Mouse (Mus musculus): ENCODE measurements around the gene Fmc1. TPM values are rescaled to one million over a fixed set of nuclear protein-coding genes. Genes with fewer than 3 reads are reported as not detected.
A peak's percentile ranks its signal among the peaks of the same experiment; 100 is the strongest.

Gene Fmc1
- 102 and 109 TPM in 2 replicates for polyA plus RNA-seq (2014; fragmentation: Nextera tagmentation; extraction: Ambion mirVana)

DNA sequence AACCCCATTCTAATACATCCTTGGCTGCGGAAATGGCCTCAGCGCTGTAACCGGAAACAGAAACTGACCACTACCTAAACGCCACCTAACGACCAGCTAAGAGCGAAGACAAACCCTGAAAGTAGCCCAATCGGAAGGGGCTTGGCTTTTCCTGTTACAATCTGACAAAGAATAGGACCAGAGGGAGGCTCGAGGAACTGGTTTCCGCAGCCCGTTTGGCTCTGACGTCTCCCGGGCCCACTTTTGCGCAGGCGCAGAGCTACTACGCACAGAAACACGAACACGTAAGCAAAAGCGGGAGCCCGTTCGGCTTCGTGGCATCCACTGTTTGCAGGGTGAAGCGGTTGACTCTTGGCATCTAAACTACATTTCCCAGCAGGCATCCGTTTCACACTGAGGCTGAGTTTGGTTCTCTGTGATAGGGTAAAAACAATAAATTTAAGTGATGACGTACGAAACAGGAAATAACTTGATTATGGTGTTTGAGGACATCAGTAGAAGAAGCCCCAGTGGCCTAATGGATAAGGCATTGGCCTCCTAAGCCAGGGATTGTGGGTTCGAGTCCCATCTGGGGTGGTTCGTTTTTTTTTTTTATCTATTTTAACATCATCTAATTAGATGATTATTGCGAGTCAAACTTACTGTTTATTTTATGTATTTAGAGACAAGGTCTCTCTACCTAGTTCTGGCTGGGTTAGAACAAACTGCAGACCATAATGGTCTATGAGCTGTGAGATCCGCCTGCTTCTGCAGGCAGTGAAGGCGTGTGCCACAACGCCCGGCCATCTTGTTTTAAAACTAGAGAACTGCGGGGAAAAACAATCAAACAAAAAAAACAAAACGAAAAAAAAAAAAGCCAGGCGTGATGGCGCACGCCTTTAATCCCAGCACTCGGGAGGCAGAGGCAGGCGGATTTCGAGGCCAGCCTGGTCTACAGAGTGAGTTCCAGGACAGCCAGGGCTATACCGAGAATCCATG is at the start of gene Fmc1:
Gene Fmc1, plus strand, starts transcription at position 75 of the 978 bp plus-strand sequence.
- Histone ChIP-seq H3K4me2 (peak within 1 kb of the TSS; percentile 74), H3K9me3 (ENCODE audit: low read depth, low read length) (no peaks in the 10 kb centered on the region), H3K27me3 (ENCODE audit: insufficient read depth, low read length) (no peaks in the 10 kb centered on the region), H3K27ac (ENCODE audit: low read depth) (peak within 1 kb of the TSS; percentile 99), H3K4me1 (ENCODE audit: insufficient read depth) (0 out of 2 replicates have a peak, but pooled peaks cover 4% of the 10 kb centered on the region), H3K4me3 (ENCODE audit: low read depth, low read length) (peak within 1 kb of the TSS; percentile 82), H3K9ac (peak within 1 kb of the TSS; percentile 89), H3K36me3 (ENCODE audit: insufficient read depth) (no peaks in the 10 kb centered on the region)
- peak; percentile 60 for TF ChIP-seq CTCF (IDR thresholded peaks at IDR 0.05; ENCODE audit: low read depth)
- WGBS, result 4% methylated on average over 41 of the region's 41 CpGs
- peak; percentile 93 for ATAC-seq (ENCODE audit: insufficient read depth)
- DNase-seq, result peak; percentile 99

GRCm38 (mm10) chr6:38492550-38492949 is 40.8 kb upstream of the Fmc1 start:
- no peak overlapping the region for H3K27ac ChIP-seq (ENCODE audit: low read depth)
- H3K4me2 ChIP-seq, result no peak overlapping the region
- TF ChIP-seq CTCF (IDR thresholded peaks at IDR 0.05; ENCODE audit: low read depth), result peak; percentile 75
- H3K4me3 ChIP-seq (ENCODE audit: low read depth, low read length), result no peak overlapping the region
- DNase-seq (peak; percentile 73), ATAC-seq (ENCODE audit: insufficient read depth) (no peak)
- H3K36me3 ChIP-seq (ENCODE audit: insufficient read depth), result peaks cover 50% of the 10 kb centered on the region
- H3K4me1 ChIP-seq (ENCODE audit: insufficient read depth), result no peaks in the 10 kb centered on the region
- H3K9ac ChIP-seq, result no peak overlapping the region
- WGBS, result 81% methylated on average over 3 of the region's 3 CpGs
- no peaks in the 10 kb centered on the region for H3K9me3 ChIP-seq (ENCODE audit: low read depth, low read length)
- no peaks in the 10 kb centered on the region for H3K27me3 ChIP-seq (ENCODE audit: insufficient read depth, low read length)

GRCm38 (mm10) chr6:38495641-38496040 is 37.7 kb upstream of the Fmc1 start:
- 40% methylated on average over 4 of the region's 4 CpGs for WGBS

GRCm38 (mm10) chr6:38512096-38512495 is 21.2 kb upstream of the Fmc1 start:
- ATAC-seq (ENCODE audit: insufficient read depth), result no peak
- H3K9me3 ChIP-seq (ENCODE audit: low read depth, low read length), result no peaks in the 10 kb centered on the region

More at GRCm38 (mm10) chr6:38495641-38496040, 37.7 kb upstream of the Fmc1 start:
- Histone ChIP-seq H3K27me3 (ENCODE audit: insufficient read depth, low read length) (no peaks in the 10 kb centered on the region), H3K9me3 (ENCODE audit: low read depth, low read length) (no peaks in the 10 kb centered on the region), H3K36me3 (ENCODE audit: insufficient read depth) (peaks cover 58% of the 10 kb centered on the region), H3K4me1 (ENCODE audit: insufficient read depth) (no peaks in the 10 kb centered on the region), H3K27ac (ENCODE audit: low read depth) (no peak overlapping the region), H3K4me3 (ENCODE audit: low read depth, low read length) (no peak overlapping the region), H3K4me2 (no peak overlapping the region), H3K9ac (no peak overlapping the region)
- no peak for ATAC-seq (ENCODE audit: insufficient read depth)
- TF ChIP-seq CTCF (IDR thresholded peaks at IDR 0.05; ENCODE audit: low read depth), result no peak
- DNase-seq, result no peak

GRCm38 (mm10) chr6:38512830-38513229 is 20.5 kb upstream of the Fmc1 start:
- H3K9ac ChIP-seq, result no peak overlapping the region
- no peak overlapping the region for H3K4me3 ChIP-seq (ENCODE audit: low read depth, low read length)
- TF ChIP-seq CTCF (IDR thresholded peaks at IDR 0.05; ENCODE audit: low read depth), result no peak
- no peaks in the 10 kb centered on the region for H3K9me3 ChIP-seq (ENCODE audit: low read depth, low read length)
- H3K4me1 ChIP-seq (ENCODE audit: insufficient read depth), result no peaks in the 10 kb centered on the region
- no peak overlapping the region for H3K27ac ChIP-seq (ENCODE audit: low read depth)
- H3K27me3 ChIP-seq (ENCODE audit: insufficient read depth, low read length), result no peaks in the 10 kb centered on the region
- 0 out of 2 replicates have a peak, but pooled peaks cover 2% of the 10 kb centered on the region for H3K36me3 ChIP-seq (ENCODE audit: insufficient read depth)
- ATAC-seq (ENCODE audit: insufficient read depth), result no peak
- no peak for DNase-seq
- no peak overlapping the region for H3K4me2 ChIP-seq

More at GRCm38 (mm10) chr6:38512096-38512495, 21.2 kb upstream of the Fmc1 start:
- WGBS, result 82% methylated on average over 1 of the region's 1 CpGs
- H3K27me3 ChIP-seq (ENCODE audit: insufficient read depth, low read length), result no peaks in the 10 kb centered on the region
- H3K9ac ChIP-seq, result no peak overlapping the region
- peak; percentile 35; the same call in 1 of the 2 replicates for TF ChIP-seq CTCF (IDR thresholded peaks at IDR 0.05; ENCODE audit: low read depth)
- no peak overlapping the region for H3K27ac ChIP-seq (ENCODE audit: low read depth)
- no peaks in the 10 kb centered on the region for H3K4me1 ChIP-seq (ENCODE audit: insufficient read depth)
- DNase-seq, result peak; percentile 62
- H3K36me3 ChIP-seq (ENCODE audit: insufficient read depth), result 0 out of 2 replicates have a peak, but pooled peaks cover 2% of the 10 kb centered on the region
- H3K4me2 ChIP-seq, result no peak overlapping the region
- H3K4me3 ChIP-seq (ENCODE audit: low read depth, low read length), result no peak overlapping the region

DNA sequence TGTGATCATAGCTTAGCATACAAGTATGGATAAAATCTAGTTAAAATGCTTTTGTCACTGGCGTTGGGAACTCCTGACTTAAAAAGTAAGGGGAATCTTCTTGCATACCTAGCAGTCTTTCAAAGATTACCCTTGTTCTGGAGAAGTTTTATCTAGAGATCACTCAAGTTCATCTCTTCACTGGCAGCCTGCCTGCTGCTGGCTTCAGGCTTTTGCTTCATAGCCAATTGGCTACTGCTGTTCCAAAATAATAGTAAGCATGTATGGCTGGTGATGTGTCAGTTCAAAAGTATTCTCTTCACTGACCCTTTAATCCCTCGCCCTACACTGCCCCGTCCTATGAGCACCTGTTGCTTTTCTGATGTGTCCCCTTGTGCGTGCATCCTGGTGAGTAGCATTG is 18.1 kb upstream of the Fmc1 start:
- Histone ChIP-seq H3K9me3 (ENCODE audit: low read depth, low read length) (no peaks in the 10 kb centered on the region), H3K4me3 (ENCODE audit: low read depth, low read length) (no peak overlapping the region), H3K36me3 (ENCODE audit: insufficient read depth) (no peaks in the 10 kb centered on the region), H3K27me3 (ENCODE audit: insufficient read depth, low read length) (no peaks in the 10 kb centered on the region), H3K9ac (no peak overlapping the region), H3K4me1 (ENCODE audit: insufficient read depth) (no peaks in the 10 kb centered on the region), H3K27ac (ENCODE audit: low read depth) (no peak overlapping the region), H3K4me2 (no peak overlapping the region)
- TF ChIP-seq CTCF (IDR thresholded peaks at IDR 0.05; ENCODE audit: low read depth), result no peak
- 85% methylated on average over 4 of the region's 4 CpGs for WGBS
- no peak for DNase-seq
- no peak for ATAC-seq (ENCODE audit: insufficient read depth)

DNA sequence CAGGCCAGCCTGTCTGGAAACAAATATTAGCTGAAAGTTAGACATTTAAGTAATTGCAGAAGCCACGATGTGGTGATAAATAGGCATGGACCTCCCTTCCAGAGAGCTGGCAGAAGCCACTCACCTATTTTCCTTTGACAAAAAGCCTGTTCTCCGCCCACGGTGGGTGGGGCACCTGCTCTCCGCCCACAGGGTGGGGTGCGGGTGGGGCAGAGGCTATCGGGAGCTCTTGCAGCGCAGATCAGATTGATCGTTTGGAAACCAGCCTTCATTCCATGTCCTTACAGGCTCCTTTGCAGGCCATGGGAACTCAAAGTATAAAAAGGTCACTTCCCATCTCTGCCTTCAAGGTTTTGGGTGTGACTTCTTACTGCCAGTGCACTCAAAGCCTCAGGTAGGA is 9.5 kb upstream of the Fmc1 start:
- H3K4me2 ChIP-seq, result peak overlapping the region; percentile 33
- H3K9ac ChIP-seq, result no peak overlapping the region
- WGBS, result 17% methylated on average over 8 of the region's 8 CpGs
- no peaks in the 10 kb centered on the region for H3K36me3 ChIP-seq (ENCODE audit: insufficient read depth)
- no peak overlapping the region for H3K4me3 ChIP-seq (ENCODE audit: low read depth, low read length)
- no peaks in the 10 kb centered on the region for H3K4me1 ChIP-seq (ENCODE audit: insufficient read depth)
- no peaks in the 10 kb centered on the region for H3K27me3 ChIP-seq (ENCODE audit: insufficient read depth, low read length)
- ATAC-seq (ENCODE audit: insufficient read depth), result no peak
- no peak for TF ChIP-seq CTCF (IDR thresholded peaks at IDR 0.05; ENCODE audit: low read depth)
- H3K27ac ChIP-seq (ENCODE audit: low read depth), result no peak overlapping the region
- H3K9me3 ChIP-seq (ENCODE audit: low read depth, low read length), result no peaks in the 10 kb centered on the region
- no peak for DNase-seq
